Mouse (Mus musculus) megakaryocyte, adult 5-6 weeks (primary cell): ENCODE results near the gene Atp5c1. TPM values are rescaled to one million over a fixed set of nuclear protein-coding genes. Genes with fewer than 3 reads are reported as not detected.

Experiments used
- ATAC-seq: 2 replicates; pipeline ENCODE4 v1.8.0; 2016; ENCODE audit warnings: mild to moderate bottlenecking, inconsistent platforms; ENCODE audit not compliant: poor library complexity, severe bottlenecking
- total RNA-seq, 2 experiments: library from RNA; stranded (forward) in 1 of 2; stranded (reverse) in 1 of 2; fragments of 153-499, 151-499 nt in 1 of 2; fragments of 221-1000, 200-1000 nt in 1 of 2; gene quantifications; 2 replicates each; pipeline versions ENCODE4 v1.2.3 to v1.2.4; 2015 to 2017

Atp5c1 gene
- total RNA-seq, 2 experiments from 2014 or later = 491 to 571 TPM

DNA sequence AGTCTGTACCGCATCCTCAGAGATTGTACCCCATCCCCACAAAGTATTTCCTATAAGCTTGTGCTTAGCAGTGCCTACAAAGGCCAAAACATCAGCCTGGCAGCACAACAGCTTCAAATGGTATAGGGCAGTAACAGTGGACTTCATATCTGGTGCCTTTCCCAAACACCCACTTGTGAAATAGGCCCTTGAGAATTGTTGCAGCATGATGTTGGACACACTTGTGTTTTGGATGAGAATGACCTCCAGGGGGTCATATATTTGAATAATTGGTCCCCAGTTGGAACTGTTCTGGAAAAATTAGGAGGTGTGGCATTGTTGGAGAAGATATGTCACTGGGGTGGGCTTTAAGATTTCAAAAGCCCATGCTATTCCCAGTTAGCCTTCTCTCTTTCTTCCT, 28.3 kb downstream of the Atp5c1 start:
- no peak for ATAC-seq

- no peak for ATAC-seq
Measured at GRCm38 (mm10) chr2:10050878-10051277, 29.4 kb downstream of the Atp5c1 start.

DNA sequence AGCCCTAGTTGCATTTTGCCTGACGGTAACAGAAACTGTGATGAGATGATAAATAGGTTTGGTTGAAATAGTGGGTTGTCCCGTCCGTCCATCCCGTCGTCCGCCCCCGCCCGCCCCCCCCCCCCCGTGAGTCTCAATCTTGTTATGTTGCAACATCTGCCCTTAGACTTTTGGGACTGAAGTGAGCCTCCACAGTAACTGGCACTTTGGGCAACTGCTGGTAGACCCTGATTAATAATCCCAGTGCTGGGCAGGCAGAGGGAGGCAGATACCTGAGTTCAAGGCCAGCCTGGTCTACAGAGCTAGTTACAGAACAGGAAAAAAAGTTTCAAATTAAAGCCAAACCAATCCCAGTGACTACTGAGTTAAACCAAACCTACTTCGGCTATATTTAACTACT, 30.9 kb downstream of the Atp5c1 start:
- ATAC-seq = no peak

- peak; percentile 98 for ATAC-seq
Measured at GRCm38 (mm10) chr2:10048461-10048860, 31.8 kb downstream of the Atp5c1 start, which contains the start of gene Taf3. TSS of gene Taf3 (minus strand) at chr2:10048596.

DNA sequence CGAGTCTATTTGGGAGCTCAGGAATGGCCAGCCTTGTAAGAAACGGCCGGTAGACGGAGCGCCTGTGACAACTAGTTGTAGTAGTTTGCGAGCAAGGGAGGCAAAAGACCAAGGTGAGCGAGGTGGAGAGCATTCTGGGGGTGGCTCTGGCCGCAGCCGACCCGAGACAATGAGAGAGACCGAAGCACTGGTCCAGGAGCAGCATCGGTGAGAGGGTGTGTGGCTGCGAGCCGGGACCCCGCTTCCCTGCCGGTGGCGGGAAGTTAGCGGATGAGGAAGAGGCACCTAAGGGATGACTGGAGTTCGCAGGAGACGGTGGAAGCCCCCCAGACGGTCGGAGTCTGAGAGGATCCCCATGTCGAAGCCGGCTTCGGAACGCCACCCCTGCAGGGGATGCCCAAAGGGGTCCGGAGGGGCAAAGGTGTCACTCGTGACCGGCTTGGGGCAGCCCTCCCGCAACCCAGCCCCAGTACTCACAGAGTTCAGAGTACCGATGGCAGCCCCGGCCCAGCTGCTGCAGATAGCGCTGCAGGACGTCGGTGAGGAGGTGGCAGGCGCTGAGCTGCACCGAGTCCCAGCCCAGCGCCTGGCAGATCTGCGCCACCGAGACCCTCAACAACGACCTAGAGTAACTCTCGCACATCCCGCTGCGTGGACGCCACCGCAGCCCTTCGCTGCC, 32.4 kb downstream of the Atp5c1 start:
- ATAC-seq = peak; percentile 43

- ATAC-seq = no peak
Measured at GRCm38 (mm10) chr2:10034976-10035375, 45.3 kb downstream of the Atp5c1 start.

- ATAC-seq = no peak
Measured at GRCm38 (mm10) chr2:10033684-10034083, 46.6 kb downstream of the Atp5c1 start.

DNA sequence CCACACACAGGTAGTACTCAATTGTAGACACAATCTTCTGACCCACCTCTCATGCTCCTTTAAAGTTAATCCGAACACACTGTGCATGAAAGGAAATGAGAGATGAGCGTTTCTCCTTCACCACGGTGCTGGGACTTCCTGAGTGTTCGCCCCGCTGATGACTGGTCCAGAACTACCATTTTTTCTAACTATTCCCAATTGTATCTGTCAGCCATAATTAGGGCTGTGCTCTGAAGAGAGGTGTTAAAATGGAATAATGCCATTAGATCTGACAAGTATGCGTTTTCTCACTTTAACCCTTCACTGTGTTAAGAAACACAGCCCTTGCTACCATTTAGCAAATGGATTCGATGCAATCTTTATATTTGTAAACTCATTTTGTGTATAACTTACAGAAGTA, 50.6 kb downstream of the Atp5c1 start:
- ATAC-seq = no peak

DNA sequence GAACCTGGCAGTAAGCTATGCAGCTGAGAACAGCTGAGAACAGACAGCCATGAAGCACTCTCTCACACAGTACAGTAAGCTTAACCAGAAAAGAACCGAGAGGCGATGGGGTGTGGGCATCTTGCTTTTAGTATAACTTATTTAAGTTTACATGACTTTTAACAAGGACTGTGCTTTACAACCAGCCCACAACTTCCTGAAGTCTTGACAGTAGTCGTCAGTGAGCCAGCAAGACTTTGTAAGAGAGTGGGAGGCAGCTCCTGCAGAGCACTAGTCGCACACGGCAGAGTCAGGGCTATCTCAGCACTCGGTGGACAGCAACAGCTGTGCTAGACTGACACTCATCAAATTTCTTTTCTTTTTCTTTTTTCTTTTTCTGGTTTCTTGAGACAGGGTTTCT, 56.0 kb downstream of the Atp5c1 start:
- no peak for ATAC-seq

GRCm38 (mm10) chr2:10021296-10021695, 59.0 kb downstream of the Atp5c1 start:
- no peak for ATAC-seq

GRCm38 (mm10) chr2:10014951-10015635, 65.2 kb downstream of the Atp5c1 start:
- ATAC-seq = no peak

- peak; percentile 86 for ATAC-seq
Measured at GRCm38 (mm10) chr2:10010263-10010909, 69.9 kb downstream of the Atp5c1 start.

- ATAC-seq = peak; percentile 25; the same call in 1 of the 2 replicates
Measured at GRCm38 (mm10) chr2:10009671-10010254, 70.5 kb downstream of the Atp5c1 start.

DNA sequence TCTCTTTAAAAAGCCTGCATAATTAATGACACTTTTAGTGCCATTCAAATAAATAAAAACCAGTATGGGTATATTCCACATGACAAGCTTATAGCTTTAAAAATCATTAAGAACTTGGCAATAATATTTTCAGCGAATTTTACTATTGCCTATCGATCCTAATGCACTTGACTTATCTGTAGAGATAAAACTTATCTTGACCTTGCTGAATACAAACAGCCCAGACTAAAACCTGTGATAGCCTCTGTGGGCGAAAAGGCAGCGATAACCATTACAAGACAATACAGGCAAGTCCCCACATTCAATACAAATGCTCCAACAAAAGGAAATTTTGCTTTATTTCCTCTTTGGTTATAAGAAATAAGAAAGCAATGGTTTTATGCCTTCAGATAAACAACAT, 71.7 kb downstream of the Atp5c1 start:
- no peak for ATAC-seq

Other genes with a start within 250 kb of the Atp5c1 start
- not detected in 2 replicates for gene 4930412O13Rik, start 199.3 kb downstream of the Atp5c1 start, total RNA-seq (2015)
- not detected in 2 replicates for gene 4930412O13Rik, start 199.3 kb downstream of the Atp5c1 start, total RNA-seq (2017)
- gene 9230102O04Rik, start 191.0 kb downstream of the Atp5c1 start, total RNA-seq (2015) = not detected in 2 replicates
- not detected in 2 replicates for gene 9230102O04Rik, start 191.0 kb downstream of the Atp5c1 start, total RNA-seq (2017)
- 0.45 and 0.98 TPM in 2 replicates for gene Gata3, start 190.5 kb downstream of the Atp5c1 start, total RNA-seq (2015)
- 0.49 and 1.2 TPM in 2 replicates for gene Gata3, start 190.5 kb downstream of the Atp5c1 start, total RNA-seq (2017)
- gene Taf3, start 31.9 kb downstream of the Atp5c1 start, total RNA-seq (2015) = 12.5 and 13.3 TPM in 2 replicates
- gene Taf3, start 31.9 kb downstream of the Atp5c1 start, total RNA-seq (2017) = 8.7 and 12.6 TPM in 2 replicates
- gene Kin, start 83 bp upstream of the Atp5c1 start, total RNA-seq (2015) = 26.3 and 27.6 TPM in 2 replicates
- 24.2 and 35.6 TPM in 2 replicates for gene Kin, start 83 bp upstream of the Atp5c1 start, total RNA-seq (2017)
- gene Itih2, start 50.9 kb upstream of the Atp5c1 start, total RNA-seq (2015) = not detected in 2 replicates
- not detected in 2 replicates for gene Itih2, start 50.9 kb upstream of the Atp5c1 start, total RNA-seq (2017)
- 1.5 and 2.1 TPM in 2 replicates for gene Itih5, start 73.1 kb upstream of the Atp5c1 start, total RNA-seq (2015)
- gene Itih5, start 73.1 kb upstream of the Atp5c1 start, total RNA-seq (2017) = 2.2 and 3.5 TPM in 2 replicates